Mouse (Mus musculus): ENCODE data around the gene Apbb1. TPM values are rescaled to one million over a fixed set of nuclear protein-coding genes. Genes with fewer than 3 reads are reported as not detected.

The Apbb1 gene
- total RNA-seq, 2 experiments from 2014 or later, result 440 to 458 TPM

DNA sequence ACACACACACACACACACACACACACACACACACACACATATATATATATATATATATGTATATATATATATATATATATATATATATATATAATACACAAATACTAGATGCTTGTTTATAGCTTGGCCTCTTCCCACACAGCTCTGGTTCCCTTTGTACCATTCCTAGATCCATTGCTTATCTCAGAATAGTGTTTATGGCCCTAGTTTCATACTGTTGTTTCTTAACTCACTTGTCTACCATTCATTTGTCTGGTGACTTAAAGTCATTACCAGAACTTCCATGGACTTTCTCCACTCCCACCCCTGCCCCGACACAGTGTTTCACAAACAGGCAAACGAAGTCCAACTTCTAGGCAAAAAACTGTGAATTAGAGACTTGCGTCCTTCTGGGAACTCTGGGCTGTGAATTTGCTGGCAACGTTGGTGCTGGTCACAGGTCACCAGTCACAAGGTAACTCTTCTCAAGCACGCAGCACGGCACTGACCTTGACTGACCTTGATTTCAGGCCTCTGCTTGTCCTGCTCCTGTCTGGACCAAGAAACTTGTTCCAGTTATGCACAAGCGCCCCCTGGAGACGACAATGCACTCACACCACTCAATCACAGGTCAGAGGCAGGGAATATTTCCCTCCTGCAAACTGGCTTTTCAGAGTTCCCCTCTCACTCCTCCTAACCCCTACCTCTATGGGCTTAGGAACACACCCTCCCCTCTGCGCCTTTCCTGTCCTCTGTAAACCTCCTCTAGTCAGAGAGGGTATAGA, 21.6 kb upstream of the Apbb1 start:
- no peak overlapping the region for H3K27ac ChIP-seq
- peak; percentile 74 for TF ChIP-seq CTCF (IDR thresholded peaks at IDR 0.05)
- H3K4me3 ChIP-seq, result no peak overlapping the region
- intact Hi-C loops (cut with DNase I), result loop anchor here (2.0 kb wide), 1 partner anchor 54 kb away; no protein-coding TSS in a partner anchor
- DNase-seq (ENCODE audit: extremely low spot score in 1 of 2, low spot score in 2 of 2), result peak; percentile 65

DNA sequence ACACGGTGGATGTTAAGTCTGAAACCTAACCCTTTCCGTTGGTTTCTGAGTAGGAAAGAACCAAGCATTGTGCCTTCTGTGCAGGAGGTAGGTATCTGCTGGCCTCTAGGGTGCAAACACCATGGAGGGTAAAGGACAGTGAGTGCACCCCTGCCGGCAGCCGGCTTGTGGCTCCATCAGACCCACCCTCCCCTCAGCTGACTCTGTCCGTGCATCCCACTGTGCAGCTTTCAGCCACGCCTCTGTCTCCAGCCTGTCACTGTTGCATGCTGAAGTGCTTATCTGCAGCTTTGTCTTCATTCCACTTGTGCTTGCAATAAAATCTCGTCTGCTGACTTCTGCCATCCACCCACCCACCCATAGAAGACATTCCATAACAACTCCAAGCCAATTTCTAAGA, 8.6 kb upstream of the Apbb1 start:
- intact Hi-C loops (cut with DNase I), result no loop called here
- no peak for TF ChIP-seq CTCF (IDR thresholded peaks at IDR 0.05)
- DNase-seq (ENCODE audit: extremely low spot score in 1 of 2, low spot score in 2 of 2), result no peak

DNA sequence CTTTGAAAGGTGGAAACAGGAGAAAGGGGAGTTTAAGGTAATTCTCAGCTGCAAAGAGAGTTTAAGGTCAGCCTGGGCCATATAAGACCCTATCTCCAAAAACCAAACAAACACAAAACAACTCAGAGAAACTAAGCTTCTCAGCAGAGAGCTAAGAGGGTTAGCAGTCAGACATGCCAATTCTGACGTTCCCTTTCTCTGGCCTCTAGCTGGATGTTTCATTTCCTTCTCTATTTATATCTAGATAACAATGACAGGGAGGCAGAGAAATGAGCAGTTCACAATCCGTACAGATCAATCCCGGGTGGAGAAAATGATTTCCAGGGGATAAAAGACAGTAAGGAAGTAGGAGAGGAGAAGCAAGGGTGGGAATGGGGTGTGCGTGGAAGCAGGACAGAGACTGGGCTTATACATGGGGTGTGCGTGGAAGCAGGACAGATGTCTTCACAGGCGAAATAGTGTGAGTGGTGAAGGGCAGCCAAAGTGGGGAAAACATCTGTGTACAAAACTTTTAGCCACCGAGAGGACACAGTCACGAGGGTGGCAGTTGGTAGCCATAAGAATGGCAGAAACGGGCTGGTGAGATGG, 7.0 kb upstream of the Apbb1 start:
- intact Hi-C loops (cut with DNase I), result no loop called here
- no peak overlapping the region for H3K4me3 ChIP-seq
- no peak overlapping the region for H3K27ac ChIP-seq
- TF ChIP-seq CTCF (IDR thresholded peaks at IDR 0.05), result no peak
- DNase-seq (ENCODE audit: extremely low spot score in 1 of 2, low spot score in 2 of 2), result no peak

More for the DNA sequence above, 8.6 kb upstream of the Apbb1 start:
- Histone ChIP-seq H3K4me3 (no peak overlapping the region), H3K27ac (no peak overlapping the region)

DNA sequence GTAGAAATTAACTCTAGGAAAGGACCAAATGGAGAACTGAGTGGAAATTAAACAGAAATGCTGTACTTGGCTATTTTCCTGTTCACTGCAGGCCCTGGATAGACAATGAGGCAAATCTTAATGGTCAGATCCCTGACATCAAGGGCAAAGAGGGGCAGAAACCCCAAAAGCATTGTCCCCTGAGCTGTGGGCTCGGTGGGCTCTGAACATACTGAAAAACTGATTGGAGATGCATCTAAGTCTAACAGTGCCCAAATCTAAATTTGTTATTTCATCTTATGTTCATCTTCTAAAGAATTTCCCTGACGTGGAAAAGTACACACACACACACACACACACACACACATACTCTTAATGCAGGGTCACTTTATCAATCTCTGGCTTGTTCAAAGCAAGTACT, 506 bp upstream of the Apbb1 start:
- DNase-seq (ENCODE audit: extremely low spot score in 1 of 2, low spot score in 2 of 2), result no peak
- no peak overlapping the region; the same call in 1 of the 2 replicates for H3K27ac ChIP-seq
- no peak for TF ChIP-seq CTCF (IDR thresholded peaks at IDR 0.05)
- peak overlapping the region; percentile 70 for H3K4me3 ChIP-seq
- intact Hi-C loops (cut with DNase I), result loop anchor here (2.0 kb wide), 1 partner anchor 27 kb away; the partner anchor contains the start of gene Smpd1

DNA sequence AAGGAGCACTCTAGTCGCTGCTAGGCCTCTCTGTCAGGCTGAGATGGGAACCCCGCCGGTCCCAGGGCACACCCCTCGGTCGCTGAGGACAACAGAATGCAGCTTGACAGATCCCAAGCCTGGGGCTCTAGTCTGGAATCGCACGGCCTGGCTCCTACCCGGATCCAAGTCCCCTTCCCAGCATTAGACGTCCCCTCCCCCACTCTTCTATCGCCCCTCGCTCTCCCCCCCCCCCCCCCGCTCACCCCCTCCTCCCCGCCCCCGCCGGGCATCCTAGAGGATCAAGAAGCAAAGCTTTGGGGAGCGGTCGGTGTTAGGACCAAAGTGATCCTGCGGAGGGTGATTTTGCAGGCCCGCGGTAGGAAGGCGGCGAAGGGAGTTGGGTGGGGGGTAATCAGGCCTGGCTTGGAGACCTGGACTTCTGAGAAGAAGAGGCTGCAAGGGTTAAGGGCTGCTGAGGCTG, 795 bp downstream of the Apbb1 start:
- Histone ChIP-seq H3K4me3 (peak overlapping the region; percentile 70), H3K27ac (peak overlapping the region; percentile 95)
- DNase-seq (ENCODE audit: extremely low spot score in 1 of 2, low spot score in 2 of 2), result no peak
- TF ChIP-seq CTCF (IDR thresholded peaks at IDR 0.05), result no peak
- intact Hi-C loops (cut with DNase I), result loop anchor here (2.0 kb wide), 1 partner anchor 26 kb away; the partner anchor contains the start of gene Smpd1

DNA sequence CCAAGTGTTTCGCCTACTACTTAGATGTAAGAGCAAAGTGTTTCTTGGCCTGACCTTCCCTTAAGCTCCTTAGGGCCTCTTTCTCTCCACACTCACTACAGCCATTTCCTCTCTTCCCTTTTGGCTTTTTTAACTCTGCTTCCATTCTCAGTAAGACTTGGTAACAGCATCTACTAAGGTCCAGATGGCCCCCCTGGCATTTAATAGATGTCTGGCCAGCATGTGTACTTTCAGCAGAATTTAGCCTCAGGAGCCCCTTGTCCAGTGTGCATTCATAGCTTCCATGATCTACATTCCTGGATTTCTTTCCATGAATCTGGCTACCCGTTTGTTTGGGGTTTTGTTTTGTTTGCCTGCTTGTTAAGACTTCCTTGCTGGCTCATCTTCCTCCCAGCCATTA, 3.0 kb downstream of the Apbb1 start:
- Histone ChIP-seq H3K4me3 (no peak overlapping the region), H3K27ac (no peak overlapping the region; the same call in 1 of the 2 replicates)
- no peak for TF ChIP-seq CTCF (IDR thresholded peaks at IDR 0.05)
- no peak for DNase-seq (ENCODE audit: extremely low spot score in 1 of 2, low spot score in 2 of 2)
- intact Hi-C loops (cut with DNase I), result no loop called here

DNA sequence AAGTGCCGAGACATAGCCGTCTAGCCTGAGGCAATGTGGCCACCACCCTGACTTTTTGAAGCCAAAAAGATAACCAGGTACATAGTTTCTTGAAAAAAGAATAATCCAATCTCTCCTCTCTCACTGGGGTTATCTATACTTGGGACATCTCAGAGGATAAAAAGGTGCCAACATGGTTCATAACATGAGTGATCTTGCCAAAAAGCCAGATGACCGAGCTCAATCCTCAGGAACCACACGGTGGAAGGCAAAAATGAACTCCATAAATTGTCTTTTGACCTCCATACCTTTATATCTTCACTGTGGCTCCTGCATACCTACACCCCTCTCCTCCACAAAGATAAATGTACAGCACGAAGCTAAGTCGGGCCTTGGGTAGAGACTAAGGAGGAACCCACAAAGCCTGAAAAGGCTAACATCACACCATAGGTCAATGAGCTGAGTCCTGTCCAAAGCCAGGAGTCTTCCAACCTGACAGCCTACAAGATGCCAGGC, 4.0 kb downstream of the Apbb1 start:
- no peak for DNase-seq (ENCODE audit: extremely low spot score in 1 of 2, low spot score in 2 of 2)
- Histone ChIP-seq H3K4me3 (no peak overlapping the region), H3K27ac (peak overlapping the region; percentile 61)
- intact Hi-C loops (cut with DNase I), result no loop called here
- no peak for TF ChIP-seq CTCF (IDR thresholded peaks at IDR 0.05)

DNA sequence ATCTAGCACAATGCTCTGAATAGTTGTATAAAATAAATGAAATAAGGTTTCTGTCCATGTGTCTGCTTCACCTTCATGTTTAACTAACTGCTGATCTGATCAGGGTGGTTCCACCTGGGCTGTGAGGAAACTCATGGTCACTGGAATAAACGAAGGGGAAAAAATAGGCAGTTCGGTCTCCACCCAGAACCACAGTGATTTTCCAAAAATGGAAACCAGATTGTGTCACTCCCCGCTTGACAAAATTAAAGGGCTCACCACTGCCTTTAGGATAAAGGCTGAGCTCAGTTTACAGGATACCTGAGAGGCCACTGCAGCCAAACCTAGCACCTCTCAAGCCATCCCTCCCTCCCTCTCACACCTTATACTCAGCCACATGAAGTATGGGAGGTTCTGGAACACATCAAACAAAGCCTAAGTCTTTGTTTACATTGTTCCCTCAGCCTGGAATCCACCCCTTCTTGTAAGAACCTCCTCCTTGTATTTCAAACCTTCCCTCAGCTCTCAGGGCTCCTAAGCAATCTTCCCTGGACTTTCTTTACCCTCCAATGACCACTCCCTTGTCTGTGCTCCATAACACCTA, 5.2 kb downstream of the Apbb1 start:
- intact Hi-C loops (cut with DNase I), result no loop called here
- Histone ChIP-seq H3K27ac (peak overlapping the region; percentile 61), H3K4me3 (peak overlapping the region; percentile 22)
- TF ChIP-seq CTCF (IDR thresholded peaks at IDR 0.05), result no peak
- DNase-seq (ENCODE audit: extremely low spot score in 1 of 2, low spot score in 2 of 2), result no peak

DNA sequence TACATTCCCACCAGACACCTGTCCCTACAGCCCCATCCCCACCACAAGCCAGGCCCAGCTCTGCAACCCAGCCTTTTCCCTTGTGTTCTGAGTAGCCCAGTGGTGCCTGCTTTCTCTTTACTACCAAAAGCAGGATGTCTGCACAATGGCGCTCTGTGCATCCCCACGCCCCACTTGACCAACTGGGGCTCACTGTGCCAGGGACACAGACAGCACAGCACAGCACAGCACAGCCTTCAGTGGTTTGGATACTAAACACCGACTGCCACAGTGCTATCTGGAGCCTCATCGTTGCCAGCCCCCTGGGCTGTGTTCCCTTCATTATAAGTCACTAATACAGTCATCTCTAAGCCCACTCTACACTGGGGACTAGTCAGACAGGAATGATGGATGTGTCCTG, 6.9 kb downstream of the Apbb1 start:
- intact Hi-C loops (cut with DNase I), result no loop called here
- Histone ChIP-seq H3K4me3 (no peak overlapping the region), H3K27ac (peak overlapping the region; percentile 75)
- TF ChIP-seq CTCF (IDR thresholded peaks at IDR 0.05), result no peak
- no peak for DNase-seq (ENCODE audit: extremely low spot score in 1 of 2, low spot score in 2 of 2)

DNA sequence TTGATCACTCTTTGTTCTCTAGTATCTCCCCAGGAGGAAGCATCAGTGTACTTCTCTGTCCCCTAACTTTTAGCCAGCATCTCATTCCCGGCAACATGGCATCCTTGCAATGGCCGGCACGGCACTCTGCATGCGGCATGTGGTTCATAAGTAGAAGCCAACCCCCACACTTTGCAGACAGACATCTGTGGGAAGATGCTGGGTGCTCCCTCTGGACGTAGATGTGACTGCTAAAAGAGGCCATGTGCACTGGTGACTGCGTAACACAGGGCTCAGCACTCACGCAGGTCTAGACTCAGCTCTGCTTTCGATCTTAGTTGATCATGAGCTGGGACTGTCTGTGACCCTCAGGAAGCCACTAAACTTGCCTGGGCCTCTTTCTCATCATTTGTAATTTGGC, 8.5 kb downstream of the Apbb1 start:
- peak in 1 of 2 experiments; percentile 30 for DNase-seq (ENCODE audit: extremely low spot score in 1 of 2, low spot score in 2 of 2)
- intact Hi-C loops (cut with DNase I), result no loop called here
- TF ChIP-seq CTCF (IDR thresholded peaks at IDR 0.05), result no peak
- H3K27ac ChIP-seq, result peak overlapping the region; percentile 75; the same call in 1 of the 2 replicates
- peak overlapping the region; percentile 1; the same call in 1 of the 2 replicates for H3K4me3 ChIP-seq

DNA sequence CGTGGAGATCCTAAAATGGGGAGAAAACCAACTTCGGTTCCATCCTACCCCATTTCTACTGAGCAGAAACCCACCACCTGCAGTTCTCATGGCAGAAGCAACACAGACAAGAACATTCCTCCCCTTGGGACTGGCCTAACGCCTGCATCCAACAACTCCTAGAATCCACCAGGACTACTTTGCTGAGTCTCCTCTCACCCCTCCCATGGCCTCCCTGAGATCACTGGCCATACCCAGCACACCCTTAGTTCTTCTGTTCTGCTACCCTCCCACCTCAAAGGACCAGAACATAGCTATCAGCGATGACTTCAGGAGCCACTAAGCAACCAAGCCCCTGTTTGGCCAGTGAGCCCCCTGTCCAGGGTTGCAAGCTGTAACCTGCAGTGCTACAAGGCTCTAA, 10.7 kb downstream of the Apbb1 start:
- intact Hi-C loops (cut with DNase I), result no loop called here
- peak overlapping the region; percentile 32 for H3K4me3 ChIP-seq
- no peak for DNase-seq (ENCODE audit: extremely low spot score in 1 of 2, low spot score in 2 of 2)
- H3K27ac ChIP-seq, result peak overlapping the region; percentile 95
- no peak for TF ChIP-seq CTCF (IDR thresholded peaks at IDR 0.05)

All from left cerebral cortex, adult 2 months (tissue).